9 mouse cellular contexts compared by ENCODE assay signal in genomic region chr6:145121590-145122420, GRCm38 (mm10). TPM values are rescaled to one million over a fixed set of nuclear protein-coding genes. Genes with fewer than 3 reads are reported as not detected.
DNase-seq lines count a peak whose midpoint lies in the region; ATAC-seq and TF ChIP-seq lines count a peak whose summit lies in the region.
"Had no signal": no experiment of that assay in that cellular context is flagged by ENCODE, and none has a peak within 500 bp of the region (broad histone marks: within the 10 kb centered on the region; RNA-seq: fewer than 3 reads in every experiment).

No protein-coding gene starts in this region.

- H3K9ac ChIP-seq in intestine, embryonic 16.5 days (ENCODE audit: low read depth, low read length), result 0 out of 2 replicates have a peak overlapping the region, but pooled peaks have one; percentile 32
- H3K9ac ChIP-seq: neural tube, embryonic 13.5 days had no signal

- no peak for TF ChIP-seq CTCF in layer of hippocampus, adult 2 months (conservative IDR thresholded peaks at IDR 0.05)

- no peaks in the 10 kb centered on the region for H3K9me3 ChIP-seq in intestine, embryonic 16.5 days (ENCODE audit: control insufficient read depth, low read length)
- H3K9me3 ChIP-seq: neural tube, embryonic 13.5 days had no signal

- no peak overlapping the region for H3K4me2 ChIP-seq in intestine, embryonic 16.5 days (ENCODE audit: low read depth, low read length)
- H3K4me2 ChIP-seq: neural tube, embryonic 13.5 days had no signal

- WGBS in intestine, embryonic 16.5 days, result 61% methylated on average over 21 of the region's 21 CpGs

- peaks cover under 1% of the 10 kb centered on the region; the same call in 1 of the 2 replicates for H3K4me1 ChIP-seq in intestine, embryonic 16.5 days (ENCODE audit: control insufficient read depth, insufficient read depth, low read length)

- H3K36me3 ChIP-seq in intestine, embryonic 16.5 days (ENCODE audit: control insufficient read depth, insufficient read depth, low read length), result no peaks in the 10 kb centered on the region
- H3K36me3 ChIP-seq: neural tube, embryonic 13.5 days had no signal

- H3K4me3 ChIP-seq in layer of hippocampus, adult 2 months, result peak overlapping the region; percentile 32
- peak overlapping the region; percentile 2; the same call in 1 of the 2 replicates for H3K4me3 ChIP-seq in intestine, embryonic 16.5 days (ENCODE audit: low read length)
- H3K4me3 ChIP-seq: neural tube, embryonic 13.5 days had no signal

- H3K27ac ChIP-seq in layer of hippocampus, adult 2 months, result peak overlapping the region; percentile 49; the same call in 1 of the 2 replicates
- H3K27ac ChIP-seq in intestine, embryonic 16.5 days (ENCODE audit: low read length), result peak overlapping the region; percentile 27; the same call in 1 of the 2 replicates
- H3K27ac ChIP-seq: neural tube, embryonic 13.5 days had no signal

- no peak for DNase-seq in layer of hippocampus, adult 2 months (ENCODE audit: low spot score in 2 of 2)
- DNase-seq in layer of hippocampus, postnatal 36 days, result no peak
- peak; percentile 42 for DNase-seq in c-Kit-positive CD71-positive TER-119-positive erythroid progenitor cells, embryonic 14.5 days (ENCODE audit: low spot score)
- DNase-seq in monocyte, adult 2 months (ENCODE audit: low read depth in 1 of 2, low spot score in 2 of 2), result peak; percentile 52 to 70
- DNase-seq in kidney, adult 11 months, result no peak
- no peak for DNase-seq in frontal cortex, adult 2 months (ENCODE audit: extremely low spot score in 1 of 2, low spot score in 1 of 2)
- no peak for DNase-seq in embryo, embryonic 9.5 days (ENCODE audit: extremely low spot score)

- ATAC-seq in intestine, embryonic 16.5 days, result no peak; the same call in 1 of the 2 replicates

- no peaks in the 10 kb centered on the region for H3K27me3 ChIP-seq in intestine, embryonic 16.5 days (replicated peaks; ENCODE audit: control insufficient read depth, insufficient read depth, low read length)
- H3K27me3 ChIP-seq: neural tube, embryonic 13.5 days had no signal

RNA-seq across cellular contexts. Expression of gene Lrmp, which starts 6.4 kb away (rescaled TPM):
- total RNA-seq in layer of hippocampus, adult 2 months (2021), result 1 to 10 TPM; 3.8 to 6.1 TPM
- 1 to 10 TPM; 3.2 to 3.3 TPM for total RNA-seq in layer of hippocampus, postnatal 36 days (2021)
- 4.3 and 4.9 TPM in 2 replicates for polyA plus RNA-seq in intestine, embryonic 16.5 days (2015; fragmentation: Nextera tagmentation; extraction: Ambion mirVana)
- 3.2 and 5.2 TPM in 2 replicates for polyA plus RNA-seq in frontal cortex, adult 2 months (2012; rRNA removed)

RNA-seq across cellular contexts. Expression of gene Bcat1, which starts 45.8 kb away (rescaled TPM):
- 100 to 1,000 TPM in 1 of 2 experiments, 10 to 100 TPM in 1; 96.8 to 105 TPM for total RNA-seq in layer of hippocampus, adult 2 months (2021)
- 100 to 1,000 TPM; 100 to 102 TPM for total RNA-seq in layer of hippocampus, postnatal 36 days (2021)
- 5.1 and 6.0 TPM in 2 replicates for polyA plus RNA-seq in intestine, embryonic 16.5 days (2015; fragmentation: Nextera tagmentation; extraction: Ambion mirVana)
- 33.3 and 38.0 TPM in 2 replicates for polyA plus RNA-seq in frontal cortex, adult 2 months (2012; rRNA removed)

Comparison
In these comparisons a context has a peak if more than half of its experiments do, and no peak if none do; other contexts are left out.
1. DNase-seq: peak in c-Kit-positive CD71-positive TER-119-positive erythroid progenitor cells, embryonic 14.5 days (single experiment) and monocyte, adult 2 months (2 of 2); none in layer of hippocampus, adult 2 months (0 of 2), layer of hippocampus, postnatal 36 days (0 of 2), kidney, adult 11 months (single experiment), frontal cortex, adult 2 months (0 of 2) and embryo, embryonic 9.5 days (single experiment).